20 mouse cellular contexts compared by ENCODE assay signal in genomic region chr12:117282659-117283058, GRCm38 (mm10).
DNase-seq lines count a peak whose midpoint lies in the region; ATAC-seq and TF ChIP-seq lines count a peak whose summit lies in the region.
"Had no signal": no experiment of that assay in that cellular context is flagged by ENCODE, and none has a peak within 500 bp of the region (broad histone marks: within the 10 kb centered on the region; RNA-seq: fewer than 3 reads in every experiment).

No protein-coding gene starts in this region.

- no peak overlapping the region for H3K4me2 ChIP-seq in forebrain, embryonic 12.5 days
- H3K4me2 ChIP-seq in hindbrain, embryonic 13.5 days = no peak overlapping the region
- no peak overlapping the region for H3K4me2 ChIP-seq in hindbrain, embryonic 11.5 days (replicated peaks; ENCODE audit: low read depth, low read length)
- H3K4me2 ChIP-seq in midbrain, postnatal 0 days (ENCODE audit: low read depth, low read length, poor library complexity, severe bottlenecking) = no peak overlapping the region
- no peak overlapping the region for H3K4me2 ChIP-seq in liver, postnatal 0 days (ENCODE audit: low read depth, low read length)
- H3K4me2 ChIP-seq: embryonic facial prominence, embryonic 15.5 days; forebrain, embryonic 13.5 days; heart, embryonic 12.5 days; hindbrain, embryonic 15.5 days had no signal

- TF ChIP-seq CTCF in midbrain, postnatal 0 days (IDR thresholded peaks at IDR 0.05) = no peak
- TF ChIP-seq CTCF in liver, postnatal 0 days (IDR thresholded peaks at IDR 0.05; ENCODE audit: low read depth) = no peak

- H3K27me3 ChIP-seq in forebrain, embryonic 12.5 days = no peaks in the 10 kb centered on the region
- no peaks in the 10 kb centered on the region for H3K27me3 ChIP-seq in forebrain, embryonic 10.5 days (ENCODE audit: poor library complexity, severe bottlenecking)
- no peaks in the 10 kb centered on the region for H3K27me3 ChIP-seq in hindbrain, embryonic 13.5 days
- no peaks in the 10 kb centered on the region for H3K27me3 ChIP-seq in hindbrain, embryonic 11.5 days (ENCODE audit: control insufficient read depth, insufficient read depth, low read length)
- H3K27me3 ChIP-seq in midbrain, postnatal 0 days (ENCODE audit: insufficient read depth, low read length) = no peaks in the 10 kb centered on the region
- H3K27me3 ChIP-seq in liver, postnatal 0 days (ENCODE audit: insufficient read depth, low read length) = no peaks in the 10 kb centered on the region
- H3K27me3 ChIP-seq: embryonic facial prominence, embryonic 15.5 days; forebrain, embryonic 13.5 days; heart, embryonic 12.5 days; hindbrain, embryonic 15.5 days had no signal

- H3K27ac ChIP-seq in forebrain, embryonic 12.5 days = peak overlapping the region; percentile 26; the same call in 1 of the 2 replicates
- H3K27ac ChIP-seq in forebrain, embryonic 10.5 days = no peak overlapping the region
- 0 out of 2 replicates have a peak overlapping the region, but pooled peaks have one; percentile 9 for H3K27ac ChIP-seq in hindbrain, embryonic 13.5 days
- H3K27ac ChIP-seq in hindbrain, embryonic 11.5 days (ENCODE audit: low read depth, low read length) = no peak overlapping the region
- peak overlapping the region; percentile 19; the same call in 1 of the 2 replicates for H3K27ac ChIP-seq in midbrain, postnatal 0 days (ENCODE audit: low read depth, low read length)
- no peak overlapping the region for H3K27ac ChIP-seq in liver, postnatal 0 days (ENCODE audit: low read depth)
- H3K27ac ChIP-seq: embryonic facial prominence, embryonic 15.5 days; forebrain, embryonic 13.5 days; heart, adult 2 months; hindbrain, embryonic 15.5 days had no signal

- no peak overlapping the region for H3K9ac ChIP-seq in forebrain, embryonic 12.5 days
- no peak overlapping the region for H3K9ac ChIP-seq in hindbrain, embryonic 13.5 days
- H3K9ac ChIP-seq in hindbrain, embryonic 11.5 days (ENCODE audit: low read depth, low read length) = no peak overlapping the region
- no peak overlapping the region for H3K9ac ChIP-seq in midbrain, postnatal 0 days (replicated peaks; ENCODE audit: low read length, poor library complexity, severe bottlenecking)
- no peak overlapping the region for H3K9ac ChIP-seq in liver, postnatal 0 days (replicated peaks)
- H3K9ac ChIP-seq: embryonic facial prominence, embryonic 15.5 days; forebrain, embryonic 13.5 days; heart, embryonic 12.5 days; hindbrain, embryonic 15.5 days had no signal

- no peak overlapping the region for H3K4me3 ChIP-seq in forebrain, embryonic 12.5 days (replicated peaks)
- no peak overlapping the region for H3K4me3 ChIP-seq in forebrain, embryonic 10.5 days
- no peak overlapping the region for H3K4me3 ChIP-seq in hindbrain, embryonic 13.5 days
- H3K4me3 ChIP-seq in hindbrain, embryonic 11.5 days (ENCODE audit: low read depth, low read length) = no peak overlapping the region
- H3K4me3 ChIP-seq in midbrain, postnatal 0 days (ENCODE audit: low read depth, low read length) = no peak overlapping the region
- H3K4me3 ChIP-seq in liver, postnatal 0 days (ENCODE audit: low read depth, low read length) = no peak overlapping the region
- H3K4me3 ChIP-seq: embryonic facial prominence, embryonic 15.5 days; erythroblast, embryonic 14.5 days; forebrain, embryonic 13.5 days; heart, adult 2 months; heart, embryonic 12.5 days; hindbrain, embryonic 15.5 days had no signal

- 92% methylated on average over 2 of the region's 2 CpGs for WGBS in forebrain, embryonic 12.5 days
- 95% methylated on average over 2 of the region's 2 CpGs for WGBS in forebrain, embryonic 10.5 days
- WGBS in hindbrain, embryonic 13.5 days = 78% methylated on average over 2 of the region's 2 CpGs
- 86% methylated on average over 2 of the region's 2 CpGs for WGBS in hindbrain, embryonic 11.5 days
- 77% methylated on average over 2 of the region's 2 CpGs for WGBS in midbrain, postnatal 0 days
- WGBS in liver, postnatal 0 days (ENCODE audit: insufficient replicate concordance) = 62% methylated on average over 2 of the region's 2 CpGs

- H3K36me3 ChIP-seq in forebrain, embryonic 12.5 days (replicated peaks) = peaks cover 17% of the 10 kb centered on the region
- peaks cover 40% of the 10 kb centered on the region for H3K36me3 ChIP-seq in forebrain, embryonic 10.5 days (replicated peaks)
- peaks cover 7% of the 10 kb centered on the region for H3K36me3 ChIP-seq in hindbrain, embryonic 13.5 days
- H3K36me3 ChIP-seq in hindbrain, embryonic 11.5 days (ENCODE audit: control insufficient read depth, insufficient read depth, low read length) = no peaks in the 10 kb centered on the region
- H3K36me3 ChIP-seq in midbrain, postnatal 0 days (ENCODE audit: insufficient read depth, low read length) = peaks cover 5% of the 10 kb centered on the region
- H3K36me3 ChIP-seq in liver, postnatal 0 days (replicated peaks; ENCODE audit: insufficient read depth, low read length) = no peaks in the 10 kb centered on the region
- H3K36me3 ChIP-seq: embryonic facial prominence, embryonic 15.5 days; heart, embryonic 12.5 days had no signal

- ATAC-seq in forebrain, embryonic 12.5 days (ENCODE audit: low FRiP score) = no peak
- no peak for ATAC-seq in hindbrain, embryonic 13.5 days (ENCODE audit: low FRiP score)
- no peak for ATAC-seq in hindbrain, embryonic 11.5 days (ENCODE audit: low FRiP score)
- no peak for ATAC-seq in midbrain, postnatal 0 days (ENCODE audit: low FRiP score)
- ATAC-seq in liver, postnatal 0 days = no peak
- ATAC-seq: forebrain, embryonic 13.5 days had no signal

- no peak for TF ChIP-seq EP300 in liver, postnatal 0 days (IDR thresholded peaks at IDR 0.05; ENCODE audit: low read depth)

- H3K9me3 ChIP-seq in forebrain, embryonic 12.5 days = no peaks in the 10 kb centered on the region
- H3K9me3 ChIP-seq in forebrain, embryonic 10.5 days = no peaks in the 10 kb centered on the region; the same call in 1 of the 2 replicates
- H3K9me3 ChIP-seq in hindbrain, embryonic 13.5 days = no peaks in the 10 kb centered on the region
- no peaks in the 10 kb centered on the region for H3K9me3 ChIP-seq in hindbrain, embryonic 11.5 days (ENCODE audit: control insufficient read depth, low read length)
- H3K9me3 ChIP-seq in midbrain, postnatal 0 days (ENCODE audit: low read length) = no peaks in the 10 kb centered on the region
- no peaks in the 10 kb centered on the region for H3K9me3 ChIP-seq in liver, postnatal 0 days (ENCODE audit: low read length)
- H3K9me3 ChIP-seq: embryonic facial prominence, embryonic 15.5 days; forebrain, embryonic 13.5 days; hindbrain, embryonic 15.5 days had no signal

- DNase-seq in forebrain, embryonic 10.5 days (ENCODE audit: extremely low spot score, low spot score) = no peak
- DNase-seq in hindbrain, embryonic 11.5 days (ENCODE audit: low spot score) = no peak
- DNase-seq in retina, postnatal 1 day = peak; percentile 12
- DNase-seq in retina, embryonic 14.5 days (ENCODE audit: low spot score) = no peak
- no peak for DNase-seq in midbrain, postnatal 0 days (ENCODE audit: low spot score)
- DNase-seq in liver, postnatal 0 days = no peak
- DNase-seq: adrenal gland, postnatal 10 days; cerebellum, adult 11 months; cerebellum, adult 8-10 months; cerebellum, postnatal 14 days; embryo, embryonic 11 days; gastrocnemius, postnatal 10 days; heart, adult 2 months had no signal

- H3K4me1 ChIP-seq in forebrain, embryonic 12.5 days = no peaks in the 10 kb centered on the region; the same call in 1 of the 2 replicates
- H3K4me1 ChIP-seq in forebrain, embryonic 10.5 days = no peaks in the 10 kb centered on the region
- peaks cover 3% of the 10 kb centered on the region; the same call in 1 of the 2 replicates for H3K4me1 ChIP-seq in hindbrain, embryonic 13.5 days (replicated peaks)
- H3K4me1 ChIP-seq in hindbrain, embryonic 11.5 days (replicated peaks; ENCODE audit: control insufficient read depth, insufficient read depth, low read length) = no peaks in the 10 kb centered on the region
- H3K4me1 ChIP-seq in midbrain, postnatal 0 days (ENCODE audit: insufficient read depth, low read length) = no peaks in the 10 kb centered on the region; the same call in 1 of the 2 replicates
- H3K4me1 ChIP-seq in liver, postnatal 0 days (ENCODE audit: insufficient read depth) = no peaks in the 10 kb centered on the region
- H3K4me1 ChIP-seq: embryonic facial prominence, embryonic 15.5 days; forebrain, embryonic 13.5 days; heart, embryonic 12.5 days had no signal

Comparison
In these comparisons a context has a peak if more than half of its experiments do, and no peak if none do; other contexts are left out.
1. H3K27ac ChIP-seq: peak in forebrain, embryonic 12.5 days (single experiment), hindbrain, embryonic 13.5 days (single experiment) and midbrain, postnatal 0 days (single experiment); none in forebrain, embryonic 10.5 days (single experiment), hindbrain, embryonic 11.5 days (single experiment) and liver, postnatal 0 days (single experiment).